8 mouse cellular contexts compared by ENCODE assay signal in the genomic region with DNA sequence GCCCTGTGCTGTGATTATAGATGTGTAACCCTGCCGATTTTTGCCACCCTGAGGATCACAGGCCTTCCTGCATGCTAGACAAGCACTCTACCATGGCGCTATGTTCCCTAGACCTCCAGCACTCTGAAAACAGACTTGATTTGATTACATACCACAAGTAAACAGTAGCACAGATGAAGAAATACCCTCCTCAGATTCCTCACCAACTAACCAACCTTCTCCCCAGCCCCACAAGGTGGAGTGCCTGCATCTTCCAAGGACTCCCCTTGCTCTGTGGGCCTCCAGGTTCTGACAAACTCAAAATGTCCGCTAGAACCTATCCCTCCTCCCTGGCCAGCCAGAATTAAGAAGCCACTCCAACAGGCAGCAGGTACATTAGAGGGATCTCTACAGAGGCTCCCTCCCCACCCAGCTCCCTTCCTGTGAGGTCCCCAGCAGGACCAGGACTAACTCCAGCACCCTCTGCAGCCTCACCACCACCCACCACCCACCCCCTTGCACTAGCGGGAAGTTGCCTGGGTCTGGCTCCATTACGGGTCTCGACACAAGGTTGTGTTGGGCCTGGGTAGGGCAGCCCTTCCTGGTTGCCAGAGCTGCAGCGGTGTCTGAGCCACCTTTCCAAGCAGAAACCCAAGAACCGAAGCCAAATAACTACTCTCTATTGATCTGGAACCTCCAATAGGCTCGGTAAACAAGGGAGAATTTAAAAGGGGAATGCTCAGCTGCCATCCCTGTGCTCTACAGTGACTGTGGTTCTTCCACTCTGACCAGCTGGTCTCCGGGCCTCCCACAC. TPM values are rescaled to one million over a fixed set of nuclear protein-coding genes. Genes with fewer than 3 reads are reported as not detected.
DNase-seq lines count a peak whose midpoint lies in the region; ATAC-seq and TF ChIP-seq lines count a peak whose summit lies in the region.

No protein-coding gene starts in this region.

- WGBS in hindbrain, embryonic 14.5 days = 17% methylated on average over 10 of the region's 10 CpGs

- peaks cover 21% of the 10 kb centered on the region for H3K4me1 ChIP-seq in hindbrain, embryonic 14.5 days (replicated peaks; ENCODE audit: control insufficient read depth, insufficient read depth, low read length)

- peak; percentile 62 for DNase-seq in cerebellum, adult 9-10 months
- no peak for DNase-seq in cerebellum, adult 11 months
- peak; percentile 25 for DNase-seq in 3T3-L1 (ENCODE audit: low read depth, low spot score)
- DNase-seq in brain, embryonic 14.5 days (ENCODE audit: low read depth) = peak; percentile 26
- no peak for DNase-seq in hindbrain, embryonic 14.5 days (ENCODE audit: low spot score)
- peak; percentile 29 to 47 for DNase-seq in lung, postnatal 4 days
- peak; percentile 61 for DNase-seq in thymus, postnatal 14 days
- DNase-seq in left cerebral cortex, postnatal 4 days = no peak

- H3K9me3 ChIP-seq in hindbrain, embryonic 14.5 days (ENCODE audit: control insufficient read depth, low read length) = no peaks in the 10 kb centered on the region

- intact Hi-C loops in left cerebral cortex, postnatal 4 days (cut with DNase I) = loop anchor here (10.0 kb wide), 2 partner anchors 503 to 593 kb away; a partner anchor contains a TSS

- no peaks in the 10 kb centered on the region for H3K27me3 ChIP-seq in hindbrain, embryonic 14.5 days (ENCODE audit: control insufficient read depth, insufficient read depth, low read length)

- H3K36me3 ChIP-seq in hindbrain, embryonic 14.5 days (replicated peaks; ENCODE audit: control insufficient read depth, insufficient read depth) = no peaks in the 10 kb centered on the region

- no peak for TF ChIP-seq POLR2A in brain, embryonic 14.5 days (IDR thresholded peaks at IDR 0.05; ENCODE audit: borderline replicate concordance, extremely low read depth, insufficient read depth, insufficient read length, poor library complexity, severe bottlenecking)

- peak overlapping the region; percentile 81 for H3K4me2 ChIP-seq in hindbrain, embryonic 14.5 days (replicated peaks)

- ATAC-seq in hindbrain, embryonic 14.5 days (ENCODE audit: low FRiP score) = peak; percentile 19

- H3K4me3 ChIP-seq in hindbrain, embryonic 14.5 days (replicated peaks; ENCODE audit: low read length) = peak overlapping the region; percentile 47

- H3K27ac ChIP-seq in hindbrain, embryonic 14.5 days = peak overlapping the region; percentile 71

- TF ChIP-seq CTCF in brain, embryonic 14.5 days (IDR thresholded peaks at IDR 0.05; ENCODE audit: borderline replicate concordance, extremely low read depth, insufficient read depth, insufficient read length) = no peak

- H3K9ac ChIP-seq in hindbrain, embryonic 14.5 days = peak overlapping the region; percentile 69

RNA-seq across cellular contexts. Expression of a gene that starts 41.9 kb away (rescaled TPM):
- polyA plus RNA-seq in brain, embryonic 14.5 days (2012; rRNA removed) = 28.8 and 36.1 TPM in 2 replicates
- 27.1 and 27.6 TPM in 2 replicates for polyA plus RNA-seq in hindbrain, embryonic 14.5 days (2014; fragmentation: Nextera tagmentation; extraction: Ambion mirVana)
- 10 to 100 TPM; 39.4 to 42.5 TPM for total RNA-seq in left cerebral cortex, postnatal 4 days (2021)

RNA-seq across cellular contexts. Expression of a gene that starts 46.0 kb away (rescaled TPM):
- polyA plus RNA-seq in brain, embryonic 14.5 days (2012; rRNA removed) = 2,000 and 2,211 TPM in 2 replicates
- polyA plus RNA-seq in hindbrain, embryonic 14.5 days (2014; fragmentation: Nextera tagmentation; extraction: Ambion mirVana) = 2,816 and 2,951 TPM in 2 replicates
- 100 to 1,000 TPM; 848 to 881 TPM for total RNA-seq in left cerebral cortex, postnatal 4 days (2021)

Comparison
In these comparisons a context has a peak if more than half of its experiments do, and no peak if none do; other contexts are left out.
1. DNase-seq: peak in cerebellum, adult 9-10 months (single experiment), 3T3-L1 (single experiment), brain, embryonic 14.5 days (single experiment), lung, postnatal 4 days (2 of 2) and thymus, postnatal 14 days (single experiment); none in cerebellum, adult 11 months (single experiment), hindbrain, embryonic 14.5 days (single experiment) and left cerebral cortex, postnatal 4 days (single experiment).